Mouse (Mus musculus): Measurements from ENCODE around the gene 4933414I15Rik.

Gene 4933414I15Rik

DNA sequence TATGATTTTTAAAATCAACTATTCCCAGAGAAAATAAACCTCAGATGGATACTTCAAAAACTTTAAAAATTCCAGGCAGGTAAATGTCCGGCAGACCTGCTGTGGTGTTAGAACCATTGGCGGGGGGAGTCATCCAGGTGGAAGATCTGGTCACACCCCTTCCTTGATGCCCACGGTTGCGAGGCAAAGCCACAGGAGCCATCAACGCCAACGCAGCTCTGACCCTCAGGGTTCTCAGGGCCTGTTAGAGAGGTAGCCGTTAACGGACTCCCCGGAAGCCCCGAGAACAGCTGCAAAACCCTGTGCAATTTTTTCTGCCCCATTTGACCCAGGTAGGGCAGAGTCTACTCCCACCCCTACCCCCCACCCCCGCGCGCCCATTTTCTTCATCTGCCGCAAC is at the start of gene 4933414I15Rik:
Gene 4933414I15Rik (minus strand): TSS at position 260 of the 400 bp plus-strand sequence.
- in situ Hi-C loops (cut with MboI, MseI) = loop anchor here (5.0 to 10.0 kb wide), 2 partner anchors 89 to 669 kb away; no protein-coding TSS in a partner anchor

DNA sequence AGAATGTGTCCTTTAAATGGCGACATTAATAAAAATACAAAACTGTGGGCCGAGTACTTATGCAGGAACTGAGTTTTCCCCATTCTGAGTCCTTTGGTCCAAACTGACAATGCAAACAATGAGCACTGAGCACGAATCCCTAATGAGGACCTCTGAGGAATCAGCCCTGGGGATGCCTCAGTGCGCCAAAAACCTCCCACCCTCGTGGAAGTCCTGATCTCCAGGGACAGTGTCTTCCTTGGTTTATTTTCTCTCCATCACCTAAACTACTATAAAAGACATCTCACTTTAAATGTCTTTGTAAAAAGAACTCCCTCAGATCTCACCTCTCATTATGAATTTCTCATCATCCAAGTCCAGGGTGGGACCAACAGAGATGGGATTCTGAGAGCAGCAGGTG is 38.1 kb upstream of the 4933414I15Rik start, which contains the start of gene Olfr1377:
Gene Olfr1377 (plus strand): TSS at position 301 of the 400 bp plus-strand sequence.
- in situ Hi-C loops (cut with MboI, MseI) = no loop called here

DNA sequence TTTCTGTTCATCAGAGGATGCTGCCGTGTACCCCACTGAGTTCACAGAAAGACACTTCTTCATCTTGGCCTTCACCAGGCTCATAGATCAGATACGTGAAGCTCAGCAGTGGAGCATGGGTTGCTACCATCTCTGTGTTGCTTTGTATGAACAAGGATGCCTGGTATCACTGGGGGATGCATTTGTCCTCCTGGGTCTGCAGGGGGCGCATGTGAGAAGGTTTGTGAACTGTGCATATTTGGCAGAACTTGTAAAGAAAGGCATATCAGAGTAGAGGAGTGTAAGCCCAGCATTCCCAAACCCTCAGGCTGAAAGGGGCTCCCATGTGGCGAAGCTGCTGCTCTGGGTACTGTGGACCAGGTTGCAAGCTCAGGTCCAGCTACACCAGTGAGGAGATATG is 33.7 kb upstream of the 4933414I15Rik start:
- in situ Hi-C loops (cut with MboI, MseI) = no loop called here

DNA sequence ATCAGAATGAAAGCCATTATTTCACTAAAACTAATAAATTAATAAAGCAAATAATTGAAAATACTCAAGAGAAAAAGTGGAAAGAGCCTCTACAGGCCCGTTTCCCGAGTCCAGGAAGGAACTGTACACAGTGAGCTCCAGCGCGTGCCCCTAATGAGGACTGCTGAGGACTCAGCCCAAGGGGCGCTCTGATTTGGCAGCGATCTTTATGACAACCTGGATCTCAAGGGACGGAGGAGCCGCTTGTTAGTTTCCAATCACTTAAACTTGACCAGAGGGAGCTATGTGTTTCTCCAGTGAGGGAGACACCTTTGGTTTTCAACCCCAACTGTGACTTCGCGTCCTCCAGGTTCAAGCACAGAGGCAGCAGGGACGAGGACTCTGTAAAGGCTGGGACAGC is 22.7 kb upstream of the 4933414I15Rik start, which contains the start of gene Olfr1378:
Gene Olfr1378 (plus strand): TSS at position 301 of the 400 bp plus-strand sequence.
- in situ Hi-C loops (cut with MboI, MseI) = no loop called here

DNA sequence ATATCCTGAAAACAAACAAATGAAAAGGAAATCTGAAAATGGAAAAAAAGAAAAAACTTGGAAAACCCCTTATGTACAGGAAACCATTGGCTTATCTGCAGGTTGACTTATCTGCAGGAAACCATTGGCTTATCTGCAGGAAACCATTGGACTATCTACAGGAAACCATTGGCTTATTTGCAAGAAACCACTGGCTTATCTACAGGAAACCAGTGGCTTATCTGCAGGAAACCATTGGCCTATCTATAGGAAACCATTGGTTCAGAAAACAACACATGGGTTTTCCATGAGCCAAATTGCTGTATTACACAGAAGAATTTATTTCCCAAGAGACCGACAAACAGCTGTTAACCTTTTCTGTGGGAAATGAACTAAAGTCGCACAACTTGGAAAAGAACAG is 21.3 kb upstream of the 4933414I15Rik start:
- in situ Hi-C loops (cut with MboI, MseI) = no loop called here

DNA sequence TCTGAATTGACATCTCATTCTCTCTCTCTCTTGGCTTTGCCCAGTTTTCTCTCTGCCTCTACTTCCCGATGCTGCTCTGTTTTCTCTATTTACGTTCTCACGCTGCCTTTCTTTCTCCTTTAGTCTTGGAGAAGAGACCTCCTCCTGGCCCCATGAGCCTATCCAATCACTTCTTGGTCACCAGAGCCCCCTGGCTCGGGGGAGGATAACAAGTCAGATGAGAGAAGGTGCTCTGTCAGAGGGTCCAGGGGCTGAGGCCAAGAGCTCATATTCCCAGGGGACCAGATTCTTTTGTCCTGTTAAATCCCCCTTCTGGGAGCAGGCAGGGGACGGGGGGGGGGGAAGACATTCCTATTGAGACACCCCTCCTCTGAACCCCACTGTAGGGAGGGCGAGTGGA is 10.1 kb upstream of the 4933414I15Rik start, which contains the start of gene Prop1:
Gene Prop1 (minus strand): TSS at position 101 of the 400 bp plus-strand sequence.
- in situ Hi-C loops (cut with MboI, MseI) = no loop called here

DNA sequence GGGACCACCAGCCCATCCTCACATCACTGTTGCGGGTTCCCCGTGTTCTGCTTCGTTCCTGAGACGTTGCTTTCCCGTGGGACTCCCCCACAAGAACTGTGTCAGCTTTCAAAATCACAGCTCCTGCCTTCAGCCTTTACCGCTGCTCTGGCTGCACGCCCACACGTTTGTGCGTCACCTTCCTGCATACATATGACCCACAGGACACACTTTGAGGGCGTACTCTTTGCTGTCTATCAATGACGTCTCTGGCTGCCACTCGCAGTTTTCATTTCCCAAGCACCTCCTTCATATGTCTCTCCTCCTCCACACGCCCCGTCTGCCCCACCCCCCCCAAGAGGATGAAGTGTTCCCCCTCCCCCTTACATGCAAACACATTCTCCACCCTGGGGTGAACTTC is 8.7 kb upstream of the 4933414I15Rik start:
- in situ Hi-C loops (cut with MboI, MseI) = no loop called here

DNA sequence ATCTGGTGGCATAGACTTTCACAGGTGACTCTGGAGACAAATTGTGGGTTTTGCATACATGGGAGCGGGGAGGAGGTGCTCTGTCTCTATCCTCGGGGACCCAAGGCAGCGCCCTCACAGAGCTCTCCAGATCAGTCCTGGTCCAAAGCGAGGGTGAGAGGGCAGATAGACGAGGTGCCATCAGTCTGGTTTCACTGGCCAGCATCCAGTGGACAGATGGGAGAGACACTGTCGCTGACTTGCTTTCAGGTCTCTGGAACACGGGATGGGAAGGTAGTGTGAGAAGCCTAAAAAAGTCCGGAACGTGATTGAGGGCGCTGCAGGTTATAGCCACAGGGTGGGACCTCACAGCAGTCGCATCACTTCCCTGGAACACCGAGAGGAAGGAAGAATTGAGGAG is 1.2 kb downstream of the 4933414I15Rik start:
- in situ Hi-C loops (cut with MboI, MseI) = loop anchor here (5.0 to 10.0 kb wide), 2 partner anchors 90 to 668 kb away; no protein-coding TSS in a partner anchor

DNA sequence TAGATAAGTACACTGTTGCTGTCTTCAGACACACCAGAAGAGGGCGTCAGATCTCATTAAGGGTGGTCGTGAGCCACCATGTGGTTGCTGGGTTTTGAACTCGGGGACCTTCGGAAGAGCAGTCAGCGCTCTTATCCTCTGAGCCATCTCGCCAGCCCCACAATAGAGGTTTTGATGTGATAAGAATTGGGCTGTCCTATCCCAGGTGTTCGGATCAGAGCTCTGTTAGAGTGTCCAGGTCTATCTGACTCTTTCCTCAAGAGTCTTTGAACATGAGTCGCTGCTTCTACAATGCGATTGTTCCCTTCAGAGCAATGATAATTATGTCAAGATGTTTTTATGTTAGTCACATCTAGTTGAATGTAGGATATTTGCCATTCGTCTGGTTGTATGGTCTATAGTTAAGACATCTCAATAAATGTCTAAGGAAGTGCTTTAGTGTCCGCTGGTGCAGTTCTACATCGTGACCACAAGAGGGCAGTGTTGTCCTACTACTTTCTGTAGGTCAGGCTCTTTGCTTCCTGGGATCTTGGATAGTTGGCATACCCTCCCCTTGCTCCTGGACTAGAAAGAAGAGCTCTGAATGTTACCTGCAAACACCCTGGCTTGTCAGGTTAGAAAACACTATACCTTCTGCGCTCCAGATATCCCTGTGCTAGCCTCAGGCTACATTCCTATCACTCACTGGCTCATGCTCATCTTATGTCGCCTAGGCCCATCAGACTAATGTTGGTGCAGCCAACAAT is 3.8 kb downstream of the 4933414I15Rik start:
- in situ Hi-C loops (cut with MboI, MseI) = loop anchor here (5.0 to 10.0 kb wide), 2 partner anchors 93 to 665 kb away; no protein-coding TSS in a partner anchor

DNA sequence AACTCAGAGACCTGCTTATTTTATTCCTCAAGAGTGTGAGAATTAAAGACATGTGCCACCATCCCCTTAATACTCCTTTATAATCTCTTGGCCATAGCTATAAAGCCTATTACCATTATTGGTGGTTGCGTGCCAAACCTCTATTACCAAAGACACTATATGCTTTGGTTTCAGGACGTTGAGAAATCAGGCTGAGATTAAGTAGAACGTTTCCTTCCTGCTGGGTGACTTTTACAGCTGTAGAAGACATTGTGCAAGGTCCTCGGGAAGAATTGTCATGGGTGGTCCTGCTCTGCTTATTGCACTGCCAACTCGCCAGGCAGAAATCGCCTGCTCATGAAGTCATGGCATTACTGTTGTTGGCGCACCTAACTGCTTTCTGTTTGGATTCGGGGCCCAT is 5.1 kb downstream of the 4933414I15Rik start:
- in situ Hi-C loops (cut with MboI, MseI) = no loop called here

DNA sequence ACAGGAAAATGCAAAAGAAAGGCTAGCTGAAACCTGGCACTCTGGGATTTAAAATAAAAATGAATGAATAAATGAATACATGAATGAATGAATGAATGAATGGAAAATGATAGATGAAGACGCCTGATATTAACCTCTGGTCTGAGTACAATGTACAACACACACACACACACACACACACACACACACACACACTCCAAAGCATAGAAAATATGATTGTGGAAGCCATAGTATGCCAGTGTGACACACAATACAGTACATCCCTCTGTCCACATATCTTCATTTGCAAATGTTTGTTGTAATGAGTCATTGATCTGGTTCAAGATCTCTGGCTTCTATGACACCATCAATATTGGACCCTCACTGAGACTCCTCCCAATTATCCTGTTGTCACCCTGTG is 11.5 kb downstream of the 4933414I15Rik start:
- in situ Hi-C loops (cut with MboI, MseI) = no loop called here

DNA sequence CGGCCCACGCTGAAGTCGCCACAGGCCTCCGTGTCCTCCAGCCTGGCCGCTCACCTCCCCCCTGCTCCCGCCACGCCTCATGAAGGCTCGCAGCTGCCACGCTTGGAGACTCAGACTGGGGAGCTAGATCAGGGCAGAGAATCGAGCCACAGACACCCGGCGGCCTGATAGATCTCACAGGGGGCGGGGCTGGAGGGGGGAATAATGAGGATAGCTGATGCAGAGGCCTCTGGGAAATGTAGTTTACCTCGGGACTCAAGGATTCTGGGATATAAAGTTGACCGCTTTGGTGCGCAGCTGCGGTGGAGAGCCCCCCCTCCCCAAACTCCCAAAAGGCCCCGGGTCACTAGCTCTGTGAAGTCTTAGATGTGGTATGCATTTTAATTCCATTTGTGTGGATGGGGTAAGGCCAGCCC is 12.1 kb downstream of the 4933414I15Rik start, which contains the start of gene Zfp354b:
Gene Zfp354b (minus strand): TSS at position 183 of the 416 bp plus-strand sequence.
- in situ Hi-C loops (cut with MboI, MseI) = no loop called here

DNA sequence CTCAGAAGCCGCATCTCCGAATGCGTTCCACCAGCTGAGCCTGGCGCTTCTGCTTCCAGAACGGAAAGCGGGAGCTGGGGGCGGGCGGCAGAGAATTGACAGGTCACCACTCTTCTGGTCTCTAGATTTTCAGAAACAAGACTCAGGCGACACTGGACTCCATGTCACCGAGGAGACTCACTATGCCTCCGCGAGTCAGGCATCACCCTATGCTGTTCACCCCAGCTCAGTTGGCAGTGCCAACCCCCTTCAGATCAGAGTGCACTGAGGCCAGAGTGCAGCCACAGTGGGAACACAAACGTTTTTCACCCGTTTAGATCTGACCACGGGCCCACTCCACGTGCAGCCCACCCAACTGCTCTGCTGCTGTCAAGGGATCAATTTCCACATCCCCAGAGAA is 12.5 kb downstream of the 4933414I15Rik start:
- in situ Hi-C loops (cut with MboI, MseI) = no loop called here

DNA sequence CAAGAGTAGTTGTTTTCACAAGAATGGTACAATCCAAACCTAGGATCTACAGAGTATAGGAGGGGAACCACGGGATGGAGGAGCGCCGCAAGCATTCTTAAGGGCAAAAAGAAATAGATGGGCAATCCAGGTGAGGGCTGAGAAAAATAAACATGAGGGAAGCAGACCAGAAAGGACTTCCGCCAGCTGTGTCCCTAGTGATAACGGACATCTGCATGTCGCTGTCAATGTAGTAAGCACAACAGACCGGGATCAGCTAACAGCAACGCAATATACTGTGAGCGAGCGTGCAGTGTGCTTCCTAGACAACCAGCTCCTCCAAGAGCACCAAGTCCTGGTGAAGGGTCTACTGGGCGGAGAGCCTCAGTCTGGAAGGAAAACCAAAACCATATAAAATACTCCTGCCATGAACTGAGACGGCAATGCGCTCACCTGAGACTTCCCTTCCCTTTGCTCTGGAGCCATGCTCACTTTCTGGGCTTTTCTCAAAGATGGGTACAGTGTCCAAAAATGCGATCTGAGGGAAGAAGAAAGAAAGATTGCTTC is 13.0 kb downstream of the 4933414I15Rik start:
- in situ Hi-C loops (cut with MboI, MseI) = no loop called here

DNA sequence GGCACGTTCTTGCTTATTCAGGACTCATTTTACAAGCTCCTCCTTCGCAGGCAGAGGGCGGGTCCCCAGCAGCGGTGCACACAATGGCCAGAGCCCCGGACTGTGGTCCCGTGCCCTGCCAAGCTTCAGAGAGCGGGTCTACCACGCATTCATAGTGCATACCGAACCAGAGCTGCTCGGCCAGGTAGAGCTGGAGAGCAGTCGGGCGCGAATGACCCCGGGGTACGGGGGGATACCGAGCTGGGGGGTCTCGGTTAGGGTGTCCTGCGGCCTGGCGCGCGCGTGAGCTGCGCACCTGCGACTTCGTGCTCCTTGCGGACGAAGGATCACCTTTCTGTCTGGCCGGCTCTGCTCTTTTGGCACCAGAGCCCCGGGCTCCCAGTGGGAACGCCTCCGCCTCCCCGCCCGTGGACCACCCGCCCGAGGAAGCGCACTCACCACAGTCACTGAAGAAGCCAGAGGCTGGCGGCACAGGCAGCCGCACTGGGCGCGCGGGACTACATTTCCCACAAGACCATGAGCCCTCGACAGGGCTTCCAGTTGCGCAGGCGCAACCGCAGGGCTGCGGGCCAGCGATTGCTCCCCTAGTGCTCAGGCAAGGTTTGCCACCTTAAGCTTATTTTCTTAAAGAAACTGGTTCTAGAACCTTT is 27.8 kb downstream of the 4933414I15Rik start, which contains the start of gene Zfp2:
Gene Zfp2 (minus strand): TSS at position 495 of the 650 bp plus-strand sequence.
- in situ Hi-C loops (cut with MboI, MseI) = no loop called here

DNA sequence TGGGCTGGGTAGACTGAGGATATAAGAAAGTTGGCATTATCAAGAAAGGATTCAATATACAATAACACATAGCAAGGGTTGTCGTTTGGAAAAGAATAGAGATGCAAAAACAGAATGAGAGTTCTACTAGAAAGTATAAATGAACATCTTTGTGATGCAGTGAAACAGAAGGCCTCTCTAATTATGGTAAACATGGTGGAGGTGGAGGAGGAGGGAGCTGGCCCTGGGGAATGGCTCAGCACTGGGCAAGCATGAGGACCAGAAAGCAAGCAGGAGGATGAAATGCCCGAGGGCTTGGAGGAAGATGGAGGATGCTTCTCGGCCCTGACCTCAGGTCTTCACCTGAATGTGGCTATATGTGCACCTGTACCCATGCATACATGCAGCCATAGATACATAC is 29.1 kb downstream of the 4933414I15Rik start:
- in situ Hi-C loops (cut with MboI, MseI) = no loop called here

DNA sequence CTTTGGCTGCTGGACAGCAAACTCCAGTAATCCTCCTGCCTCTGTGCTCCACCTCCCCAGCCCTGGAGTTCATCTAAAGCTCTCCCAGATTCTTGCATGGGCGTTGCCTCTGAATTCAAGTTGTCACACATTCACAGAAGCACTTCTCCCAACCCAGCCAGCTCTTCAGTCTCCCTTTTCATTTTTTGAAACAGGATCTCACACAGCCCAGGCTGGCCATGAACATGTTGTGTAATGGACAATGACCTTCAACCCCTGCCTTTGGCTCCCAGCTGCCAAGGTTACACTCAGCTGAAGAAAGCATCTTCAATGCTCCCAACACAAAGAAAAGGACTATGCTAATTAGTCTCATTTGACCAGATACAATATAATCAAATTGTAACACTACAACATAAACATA is 30.3 kb downstream of the 4933414I15Rik start:
- in situ Hi-C loops (cut with MboI, MseI) = no loop called here

DNA sequence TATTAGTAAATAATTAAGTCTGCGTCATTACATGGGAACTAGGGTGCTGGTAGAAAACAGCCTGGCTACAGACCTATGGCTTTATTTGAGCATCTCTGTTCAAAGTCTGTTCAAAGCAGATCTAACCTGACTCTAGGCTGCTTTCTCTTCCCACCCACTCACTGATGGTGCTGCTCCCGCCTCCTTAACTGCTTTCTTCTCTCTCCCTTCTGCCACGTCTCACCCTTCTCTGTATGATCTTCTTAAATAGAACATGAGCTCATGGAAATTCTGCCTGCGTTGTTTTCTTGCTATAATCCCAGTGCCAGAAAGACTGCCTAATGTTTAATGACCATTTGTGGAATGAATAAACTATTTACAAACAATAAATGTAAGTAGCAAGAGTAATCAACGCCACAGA is 35.4 kb downstream of the 4933414I15Rik start:
- in situ Hi-C loops (cut with MboI, MseI) = no loop called here

DNA sequence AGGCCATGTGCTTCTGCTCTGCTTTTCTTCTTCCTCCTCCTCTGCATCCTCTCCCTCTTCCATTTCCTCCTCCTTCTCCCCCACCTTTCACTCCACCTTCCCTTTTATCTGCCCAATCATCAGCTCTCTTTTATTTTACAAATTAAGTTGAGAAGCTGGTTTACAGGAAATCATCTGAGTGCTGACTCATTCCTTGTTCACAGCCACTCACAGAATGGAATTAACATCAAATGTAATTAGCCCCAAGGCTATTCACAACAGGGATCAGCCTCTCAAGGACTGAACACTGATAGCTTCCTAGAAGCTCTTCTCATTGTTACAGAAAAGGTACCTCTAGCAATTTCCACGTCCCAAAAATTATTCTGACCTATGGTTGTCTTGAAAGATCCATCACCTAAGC is 46.2 kb downstream of the 4933414I15Rik start:
- in situ Hi-C loops (cut with MboI, MseI) = no loop called here

DNA sequence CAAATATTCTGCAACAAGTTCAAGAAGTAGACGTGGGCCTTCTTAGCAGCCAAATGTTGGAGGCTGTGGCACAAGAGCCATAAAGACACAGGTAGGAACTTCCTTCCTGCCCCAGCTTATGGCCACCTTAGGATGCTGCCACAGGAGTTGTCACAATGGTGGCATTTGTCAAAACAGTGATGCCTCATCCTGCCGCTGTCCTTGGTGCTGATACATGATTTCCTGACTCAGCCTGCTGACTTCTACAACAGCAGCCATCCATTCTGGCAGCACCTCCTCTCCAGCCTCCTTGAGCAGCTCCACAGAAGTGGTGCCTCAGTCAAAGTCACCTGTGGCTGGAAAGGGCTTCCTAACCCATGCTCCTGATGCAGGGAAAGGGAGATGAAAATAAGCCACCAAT is 51.1 kb downstream of the 4933414I15Rik start:
- in situ Hi-C loops (cut with MboI, MseI) = no loop called here

All from T-helper 1 cell (primary cell).